Mouse (Mus musculus) 416B (cell line): Measurements from ENCODE around the gene Rragd.
A peak's percentile ranks its signal among the peaks of the same experiment; 100 is the strongest.

Experiments
- DNase-seq: peaks from one replicate; pipeline ENCODE4 v3.0.0; 2011; ENCODE audit warnings: low read depth

Gene Rragd

DNA sequence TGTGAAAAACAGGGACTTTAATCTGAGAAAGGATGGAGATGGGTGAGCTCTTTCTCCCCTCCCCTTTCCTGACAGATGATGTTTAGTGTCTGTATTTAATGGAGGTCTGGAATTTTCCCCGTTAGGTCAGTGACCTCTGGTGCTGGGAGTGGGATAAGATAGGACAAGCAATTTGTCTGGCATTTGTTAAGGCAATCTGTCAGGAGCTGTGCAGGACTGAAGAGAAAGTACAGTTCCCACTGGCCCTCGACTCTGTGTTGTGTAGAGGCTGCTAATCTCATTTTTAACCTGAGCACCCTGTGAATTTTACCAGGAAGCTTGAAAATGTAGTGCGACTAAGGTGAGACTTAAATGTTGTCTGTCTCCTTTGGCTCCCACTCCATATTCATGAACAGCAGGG lies 2.8 kb downstream of the Rragd start:
- DNase-seq = no peak

- DNase-seq = no peak
Measured at GRCm38 (mm10) chr4:32987006-32987405, 4.2 kb downstream of the Rragd start.

GRCm38 (mm10) chr4:32989346-32989745 lies 6.5 kb downstream of the Rragd start:
- DNase-seq = no peak

DNA sequence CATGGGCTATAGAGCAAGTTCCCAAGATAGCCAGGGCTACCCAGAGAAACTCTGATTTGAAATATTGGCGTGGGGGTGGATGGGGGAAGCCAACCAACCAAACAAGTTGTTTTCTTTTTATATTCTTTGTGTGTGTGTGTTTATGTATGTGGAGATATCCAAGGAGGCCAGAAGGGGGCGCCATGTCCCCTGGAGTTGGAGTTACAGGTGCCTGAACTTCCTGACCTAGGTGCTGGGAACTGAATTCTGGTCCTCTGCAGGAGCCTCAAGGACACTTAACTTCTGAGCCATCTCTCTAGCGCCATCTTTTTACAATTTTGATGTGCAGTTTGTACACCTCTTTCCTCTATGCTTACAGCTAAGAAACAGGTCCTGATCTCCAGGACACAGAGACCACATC lies 11.3 kb downstream of the Rragd start:
- DNase-seq = no peak

DNA sequence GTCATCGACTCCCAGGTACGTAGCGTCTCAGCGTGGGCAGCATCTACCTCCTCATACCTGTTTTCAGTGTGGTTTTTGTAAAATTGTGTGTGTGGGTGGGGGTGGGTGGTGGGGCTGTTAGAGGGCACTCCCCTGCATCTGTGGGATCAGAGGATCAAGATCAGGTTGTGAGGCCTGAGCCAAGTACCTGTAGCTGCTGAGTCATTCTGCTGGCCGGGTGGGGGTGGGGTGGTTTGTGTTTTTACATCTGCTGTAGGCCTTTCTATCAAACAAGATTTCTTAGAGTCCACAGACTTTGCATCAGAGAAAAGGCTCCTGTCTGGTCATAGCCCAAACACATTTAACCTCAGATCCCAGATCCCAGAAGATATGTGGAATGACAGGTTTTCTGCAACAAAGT lies 13.2 kb downstream of the Rragd start:
- DNase-seq = no peak

DNA sequence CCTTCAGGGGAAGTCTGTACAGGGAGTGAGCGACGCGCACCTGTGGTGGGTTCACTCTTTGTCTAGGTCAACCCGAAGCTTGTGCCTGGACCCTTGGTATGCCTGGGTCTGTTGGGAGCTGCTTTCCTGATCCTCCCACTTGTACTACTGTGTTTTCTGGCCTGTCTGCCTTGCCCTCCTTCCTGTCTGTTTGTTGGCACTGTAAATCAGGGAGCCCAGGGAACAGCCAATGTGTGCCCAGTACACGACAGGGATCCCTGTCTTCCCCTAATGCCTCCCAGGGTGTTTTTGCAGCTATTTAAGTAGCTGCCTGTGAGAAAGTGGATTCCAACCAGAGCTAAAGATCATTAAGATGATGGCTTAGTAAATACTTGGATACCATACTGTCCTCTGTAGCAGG lies 14.7 kb downstream of the Rragd start:
- DNase-seq = no peak

DNA sequence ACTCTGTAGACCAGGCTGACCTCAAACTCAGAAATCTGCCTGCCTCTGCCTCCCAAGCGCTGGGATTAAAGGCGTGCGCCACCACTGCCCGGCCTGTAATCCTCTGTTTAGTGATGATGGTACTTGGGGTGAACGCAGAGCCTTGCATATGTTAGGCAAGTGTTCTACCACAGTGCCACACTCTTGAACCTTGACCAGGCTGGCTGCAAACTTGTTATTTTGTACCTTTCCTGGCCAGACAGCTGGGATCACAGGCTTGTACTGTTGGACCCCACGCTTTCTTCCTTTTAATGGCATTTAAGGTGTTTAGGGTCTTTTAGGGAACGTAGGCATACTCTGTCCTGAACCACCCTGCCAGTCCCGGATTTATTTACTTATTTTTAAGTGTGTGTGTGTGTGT lies 16.2 kb downstream of the Rragd start:
- no peak for DNase-seq

GRCm38 (mm10) chr4:33002081-33002480 lies 19.2 kb downstream of the Rragd start:
- DNase-seq = no peak

DNA sequence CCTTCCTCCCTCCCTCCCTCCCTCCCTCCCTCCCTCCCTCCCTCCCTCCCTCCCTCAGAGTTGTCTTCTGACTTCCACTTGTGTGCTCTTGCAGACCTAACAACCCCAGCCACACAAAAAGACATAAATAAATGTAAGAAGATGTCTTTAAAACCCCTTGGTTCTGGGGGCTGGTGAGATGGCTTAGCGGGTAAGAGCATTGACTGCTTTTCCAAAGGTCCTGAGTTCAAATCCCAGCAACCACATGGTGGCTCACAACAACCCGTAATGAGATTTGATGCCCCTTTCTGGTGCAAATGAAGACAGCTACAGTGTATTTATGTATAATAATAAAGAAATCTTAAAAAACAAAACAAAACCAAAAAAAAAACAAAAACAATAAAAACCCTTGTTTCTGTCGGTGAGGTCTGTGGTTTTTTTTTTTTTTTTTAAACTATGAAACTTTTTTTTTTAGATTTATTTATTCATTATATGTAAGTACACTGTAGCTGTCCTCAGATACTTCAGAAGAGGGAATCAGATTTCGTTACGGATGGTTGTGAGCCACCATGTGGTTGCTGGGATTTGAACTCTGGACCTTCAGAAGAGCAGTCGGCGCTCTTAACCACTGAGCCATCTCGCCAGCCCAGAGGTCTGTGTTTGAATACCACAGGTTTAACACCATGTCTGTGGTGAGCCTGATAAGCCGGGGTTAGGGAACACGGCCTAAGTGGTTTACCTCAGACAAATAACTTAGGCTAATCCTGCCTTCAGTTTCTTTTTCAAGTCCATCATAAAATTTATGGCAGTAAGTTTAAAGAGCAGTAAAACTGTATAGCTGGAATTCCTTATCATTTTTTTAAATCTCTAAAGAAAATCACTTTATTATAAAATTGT lies 23.0 kb downstream of the Rragd start:
- peak; percentile 64 for DNase-seq

GRCm38 (mm10) chr4:33006844-33007243 lies 24.0 kb downstream of the Rragd start:
- no peak for DNase-seq

GRCm38 (mm10) chr4:33007443-33008217 lies 24.8 kb downstream of the Rragd start:
- DNase-seq = no peak

GRCm38 (mm10) chr4:33010078-33010477 lies 27.2 kb downstream of the Rragd start:
- DNase-seq = no peak

GRCm38 (mm10) chr4:33012484-33012883 lies 29.6 kb downstream of the Rragd start:
- no peak for DNase-seq

GRCm38 (mm10) chr4:33018361-33018999 lies 35.6 kb downstream of the Rragd start:
- DNase-seq = peak; percentile 80

GRCm38 (mm10) chr4:33024420-33024819 lies 41.6 kb downstream of the Rragd start:
- no peak for DNase-seq

DNA sequence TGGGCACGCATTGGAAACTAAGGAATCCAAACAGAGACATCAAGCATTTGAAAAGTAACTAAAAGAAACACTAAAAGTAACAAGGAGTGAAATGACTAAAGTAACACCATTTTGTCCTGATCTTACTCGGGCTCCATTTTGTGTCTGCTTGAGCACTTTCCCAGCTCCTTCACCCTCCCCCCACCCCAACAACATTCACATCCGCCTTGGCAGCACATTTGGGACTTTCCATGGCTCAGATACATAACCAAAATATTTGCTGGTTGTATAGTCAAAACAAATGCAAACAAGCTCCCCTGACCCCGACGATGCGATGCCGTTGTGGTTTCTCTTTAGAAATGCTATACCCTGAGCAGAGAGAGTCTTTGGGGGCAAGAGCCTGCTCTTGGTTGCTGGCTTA lies 46.3 kb downstream of the Rragd start:
- DNase-seq = no peak

DNA sequence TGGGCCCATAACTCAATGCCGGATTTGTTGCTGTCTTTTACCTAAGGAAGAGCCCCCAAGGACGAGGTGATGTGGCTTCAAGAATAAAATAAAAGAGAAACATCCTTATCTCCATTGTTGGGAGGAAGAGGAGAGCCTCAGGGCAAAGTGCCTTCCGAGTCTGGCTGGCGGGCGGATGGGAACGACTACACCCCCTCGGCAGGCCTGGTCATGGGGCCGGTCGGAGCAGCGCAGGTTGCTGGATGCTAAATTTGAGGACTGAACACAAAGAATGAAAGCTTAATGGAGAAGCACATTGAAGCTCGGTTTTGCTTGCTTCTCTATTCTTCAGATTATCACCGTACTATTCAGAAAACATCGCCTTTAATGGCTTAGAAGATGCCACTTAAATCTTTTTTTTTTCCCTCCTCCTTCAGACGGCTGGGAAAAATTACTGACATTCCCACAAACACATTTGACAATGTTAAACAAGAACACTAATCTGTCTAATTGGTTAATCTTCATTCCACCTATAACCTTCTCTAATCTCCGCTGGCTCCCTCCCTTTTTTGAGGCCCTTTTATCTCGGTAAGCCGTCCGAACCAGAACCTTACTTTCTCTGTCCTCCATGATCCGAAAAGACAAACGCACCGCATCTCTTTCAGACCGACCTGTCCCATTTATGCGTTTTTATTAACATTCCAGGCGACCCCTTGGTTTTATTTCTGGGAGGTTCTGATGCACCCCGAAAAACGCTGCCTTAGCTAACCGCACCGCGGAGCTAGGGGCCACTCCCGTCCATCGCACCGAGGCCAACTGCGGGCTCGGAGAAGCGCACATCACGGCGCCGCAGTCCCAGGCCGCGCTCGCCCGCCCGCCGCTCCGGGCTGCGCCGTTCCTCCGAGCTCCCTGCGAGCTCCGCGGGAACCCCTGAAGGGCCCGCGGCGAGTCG lies 47.7 kb downstream of the Rragd start:
- DNase-seq = peak; percentile 11

GRCm38 (mm10) chr4:33031195-33031960 lies 48.5 kb downstream of the Rragd start, which contains the start of gene Ube2j1:
Gene Ube2j1 (plus strand): TSS chr4:33031416.
- DNase-seq = peak; percentile 66

DNA sequence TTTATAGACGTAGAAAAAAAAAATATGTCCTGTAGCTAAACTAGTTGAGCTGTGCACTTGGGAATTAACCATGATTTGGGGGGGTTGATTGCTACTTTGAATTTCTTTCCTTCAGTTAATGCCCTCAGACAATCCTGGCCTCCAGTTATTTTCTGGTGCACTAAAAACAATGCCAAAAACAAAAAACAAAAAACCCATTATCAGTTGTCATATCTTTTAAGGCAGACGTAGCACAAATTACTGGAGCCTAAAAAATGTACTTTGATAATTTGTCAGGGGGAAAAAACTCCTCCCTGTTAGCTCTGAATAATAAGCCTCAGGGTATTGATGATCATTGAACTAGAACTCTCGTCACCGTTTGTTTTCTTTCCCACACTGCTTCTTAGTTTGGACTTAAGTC lies 49.2 kb downstream of the Rragd start:
- no peak for DNase-seq

DNA sequence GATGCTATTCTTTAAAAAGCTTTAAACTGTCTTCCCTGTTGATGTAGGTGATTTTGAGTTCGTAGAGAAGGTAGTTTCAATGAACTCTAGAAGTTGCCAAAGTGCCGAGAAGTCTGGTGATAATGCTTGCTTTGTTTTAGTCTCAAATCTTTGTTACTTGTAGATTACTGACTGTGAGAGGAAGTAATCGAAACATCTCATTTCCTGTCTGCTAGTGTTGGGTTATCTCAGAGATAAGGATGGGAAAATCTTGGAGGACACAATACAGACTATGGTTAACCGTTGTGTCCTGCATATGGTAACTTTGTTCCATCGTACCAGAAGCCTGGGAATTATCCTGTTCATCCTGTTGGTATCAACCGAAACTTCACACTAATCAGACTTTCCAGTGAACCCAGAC lies 50.7 kb downstream of the Rragd start:
- DNase-seq = no peak

GRCm38 (mm10) chr4:33039826-33040225 lies 57.0 kb downstream of the Rragd start:
- DNase-seq = peak; percentile 63
